Mouse (Mus musculus): ENCODE data around the gene Nat10. TPM values are rescaled to one million over a fixed set of nuclear protein-coding genes. Genes with fewer than 3 reads are reported as not detected.

Nat10 gene
- polyA plus RNA-seq, 1 experiment from 2014 or later, result 38.5 TPM

- DNase-seq (ENCODE audit: low spot score) (no peak), ATAC-seq (replicated peaks; ENCODE audit: low FRiP score) (no peak)
- Histone ChIP-seq H3K4me2 (ENCODE audit: low read depth, low read length, severe bottlenecking) (no peak overlapping the region), H3K9ac (ENCODE audit: low read length) (no peak overlapping the region), H3K4me3 (ENCODE audit: low read depth, low read length) (no peak overlapping the region), H3K27ac (ENCODE audit: low read depth, low read length) (no peak overlapping the region), H3K36me3 (ENCODE audit: control insufficient read depth, insufficient read depth, low read length) (no peaks in the 10 kb centered on the region), H3K4me1 (replicated peaks; ENCODE audit: control insufficient read depth, insufficient read depth, low read length) (0 out of 2 replicates have a peak, but pooled peaks cover 2% of the 10 kb centered on the region), H3K27me3 (ENCODE audit: control insufficient read depth, insufficient read depth, low read length) (no peaks in the 10 kb centered on the region), H3K9me3 (ENCODE audit: control insufficient read depth, low read length) (no peaks in the 10 kb centered on the region)
- 76% methylated on average over 7 of the region's 7 CpGs for WGBS
Observed at GRCm38 (mm10) chr2:103684926-103685577, 76.0 kb downstream of the Nat10 start.

GRCm38 (mm10) chr2:103684431-103684830 lies 76.6 kb downstream of the Nat10 start:
- Histone ChIP-seq H3K27ac (ENCODE audit: low read depth, low read length) (no peak overlapping the region), H3K4me1 (replicated peaks; ENCODE audit: control insufficient read depth, insufficient read depth, low read length) (0 out of 2 replicates have a peak, but pooled peaks cover 2% of the 10 kb centered on the region), H3K27me3 (ENCODE audit: control insufficient read depth, insufficient read depth, low read length) (no peaks in the 10 kb centered on the region), H3K36me3 (ENCODE audit: control insufficient read depth, insufficient read depth, low read length) (no peaks in the 10 kb centered on the region), H3K4me2 (ENCODE audit: low read depth, low read length, severe bottlenecking) (no peak overlapping the region), H3K4me3 (ENCODE audit: low read depth, low read length) (no peak overlapping the region), H3K9ac (ENCODE audit: low read length) (no peak overlapping the region), H3K9me3 (ENCODE audit: control insufficient read depth, low read length) (no peaks in the 10 kb centered on the region)
- no peak for ATAC-seq (replicated peaks; ENCODE audit: low FRiP score)
- no peak for DNase-seq (ENCODE audit: low spot score)
- WGBS, result 90% methylated on average over 2 of the region's 2 CpGs

- no peak for DNase-seq (ENCODE audit: low spot score)
- Histone ChIP-seq H3K27ac (ENCODE audit: low read depth, low read length) (no peak overlapping the region), H3K9me3 (ENCODE audit: control insufficient read depth, low read length) (no peaks in the 10 kb centered on the region), H3K4me2 (ENCODE audit: low read depth, low read length, severe bottlenecking) (no peak overlapping the region), H3K27me3 (ENCODE audit: control insufficient read depth, insufficient read depth, low read length) (no peaks in the 10 kb centered on the region), H3K4me3 (ENCODE audit: low read depth, low read length) (no peak overlapping the region), H3K4me1 (replicated peaks; ENCODE audit: control insufficient read depth, insufficient read depth, low read length) (0 out of 2 replicates have a peak, but pooled peaks cover 2% of the 10 kb centered on the region), H3K36me3 (ENCODE audit: control insufficient read depth, insufficient read depth, low read length) (no peaks in the 10 kb centered on the region), H3K9ac (ENCODE audit: low read length) (no peak overlapping the region)
- ATAC-seq (replicated peaks; ENCODE audit: low FRiP score), result 0 out of 2 replicates have a peak, but pooled peaks have one; percentile 42
- 82% methylated on average over 9 of the region's 9 CpGs for WGBS
Observed at GRCm38 (mm10) chr2:103682927-103683442, 78.1 kb downstream of the Nat10 start.

GRCm38 (mm10) chr2:103682261-103682722 lies 78.8 kb downstream of the Nat10 start:
- Histone ChIP-seq H3K27me3 (ENCODE audit: control insufficient read depth, insufficient read depth, low read length) (no peaks in the 10 kb centered on the region), H3K9ac (ENCODE audit: low read length) (no peak overlapping the region), H3K4me2 (ENCODE audit: low read depth, low read length, severe bottlenecking) (no peak overlapping the region), H3K27ac (ENCODE audit: low read depth, low read length) (no peak overlapping the region), H3K9me3 (ENCODE audit: control insufficient read depth, low read length) (no peaks in the 10 kb centered on the region), H3K36me3 (ENCODE audit: control insufficient read depth, insufficient read depth, low read length) (no peaks in the 10 kb centered on the region), H3K4me1 (replicated peaks; ENCODE audit: control insufficient read depth, insufficient read depth, low read length) (peaks cover 2% of the 10 kb centered on the region; the same call in 1 of the 2 replicates), H3K4me3 (ENCODE audit: low read depth, low read length) (no peak overlapping the region)
- ATAC-seq (replicated peaks; ENCODE audit: low FRiP score), result no peak
- 87% methylated on average over 9 of the region's 9 CpGs for WGBS
- DNase-seq (ENCODE audit: low spot score), result no peak

- ATAC-seq (replicated peaks; ENCODE audit: low FRiP score) (no peak), DNase-seq (ENCODE audit: low spot score) (no peak)
- Histone ChIP-seq H3K9me3 (ENCODE audit: control insufficient read depth, low read length) (no peaks in the 10 kb centered on the region), H3K36me3 (ENCODE audit: control insufficient read depth, insufficient read depth, low read length) (no peaks in the 10 kb centered on the region), H3K9ac (ENCODE audit: low read length) (no peak overlapping the region), H3K4me1 (replicated peaks; ENCODE audit: control insufficient read depth, insufficient read depth, low read length) (peaks cover 2% of the 10 kb centered on the region; the same call in 1 of the 2 replicates), H3K4me2 (ENCODE audit: low read depth, low read length, severe bottlenecking) (no peak overlapping the region), H3K4me3 (ENCODE audit: low read depth, low read length) (no peak overlapping the region), H3K27me3 (ENCODE audit: control insufficient read depth, insufficient read depth, low read length) (no peaks in the 10 kb centered on the region), H3K27ac (ENCODE audit: low read depth, low read length) (no peak overlapping the region)
- 89% methylated on average over 5 of the region's 5 CpGs for WGBS
Observed at GRCm38 (mm10) chr2:103681149-103681548, 79.9 kb downstream of the Nat10 start.

GRCm38 (mm10) chr2:103680364-103681110 lies 80.5 kb downstream of the Nat10 start:
- Histone ChIP-seq H3K36me3 (ENCODE audit: control insufficient read depth, insufficient read depth, low read length) (no peaks in the 10 kb centered on the region), H3K27me3 (ENCODE audit: control insufficient read depth, insufficient read depth, low read length) (no peaks in the 10 kb centered on the region), H3K9ac (ENCODE audit: low read length) (no peak overlapping the region), H3K4me2 (ENCODE audit: low read depth, low read length, severe bottlenecking) (no peak overlapping the region), H3K4me3 (ENCODE audit: low read depth, low read length) (no peak overlapping the region), H3K4me1 (replicated peaks; ENCODE audit: control insufficient read depth, insufficient read depth, low read length) (peaks cover 2% of the 10 kb centered on the region; the same call in 1 of the 2 replicates), H3K27ac (ENCODE audit: low read depth, low read length) (no peak overlapping the region), H3K9me3 (ENCODE audit: control insufficient read depth, low read length) (no peaks in the 10 kb centered on the region)
- ATAC-seq (replicated peaks; ENCODE audit: low FRiP score), result no peak
- DNase-seq (ENCODE audit: low spot score), result no peak
- 80% methylated on average over 9 of the region's 9 CpGs for WGBS

- Histone ChIP-seq H3K9me3 (ENCODE audit: control insufficient read depth, low read length) (no peaks in the 10 kb centered on the region), H3K27me3 (ENCODE audit: control insufficient read depth, insufficient read depth, low read length) (no peaks in the 10 kb centered on the region), H3K4me2 (ENCODE audit: low read depth, low read length, severe bottlenecking) (no peak overlapping the region), H3K9ac (ENCODE audit: low read length) (no peak overlapping the region), H3K4me3 (ENCODE audit: low read depth, low read length) (no peak overlapping the region), H3K4me1 (replicated peaks; ENCODE audit: control insufficient read depth, insufficient read depth, low read length) (no peaks in the 10 kb centered on the region; the same call in 1 of the 2 replicates), H3K27ac (ENCODE audit: low read depth, low read length) (no peak overlapping the region), H3K36me3 (ENCODE audit: control insufficient read depth, insufficient read depth, low read length) (no peaks in the 10 kb centered on the region)
- ATAC-seq (replicated peaks; ENCODE audit: low FRiP score) (no peak), DNase-seq (ENCODE audit: low spot score) (no peak)
- 90% methylated on average over 6 of the region's 6 CpGs for WGBS
Observed at GRCm38 (mm10) chr2:103678433-103678832, 82.6 kb downstream of the Nat10 start.

GRCm38 (mm10) chr2:103677614-103678369 lies 83.3 kb downstream of the Nat10 start:
- Histone ChIP-seq H3K4me3 (ENCODE audit: low read depth, low read length) (no peak overlapping the region), H3K27ac (ENCODE audit: low read depth, low read length) (no peak overlapping the region), H3K9me3 (ENCODE audit: control insufficient read depth, low read length) (no peaks in the 10 kb centered on the region), H3K36me3 (ENCODE audit: control insufficient read depth, insufficient read depth, low read length) (no peaks in the 10 kb centered on the region), H3K27me3 (ENCODE audit: control insufficient read depth, insufficient read depth, low read length) (no peaks in the 10 kb centered on the region), H3K4me1 (replicated peaks; ENCODE audit: control insufficient read depth, insufficient read depth, low read length) (no peaks in the 10 kb centered on the region; the same call in 1 of the 2 replicates), H3K9ac (ENCODE audit: low read length) (no peak overlapping the region), H3K4me2 (ENCODE audit: low read depth, low read length, severe bottlenecking) (no peak overlapping the region)
- DNase-seq (ENCODE audit: low spot score), result no peak
- ATAC-seq (replicated peaks; ENCODE audit: low FRiP score), result no peak
- 81% methylated on average over 7 of the region's 7 CpGs for WGBS

Data from forebrain, embryonic 11.5 days (tissue).